Mouse (Mus musculus): Measurements from ENCODE around the gene Bad. TPM values are rescaled to one million over a fixed set of nuclear protein-coding genes. Genes with fewer than 3 reads are reported as not detected.

The Bad gene
- polyA plus RNA-seq, 1 experiment, result 72.8 TPM

- TF ChIP-seq POLR2A (IDR thresholded peaks at IDR 0.05; ENCODE audit: borderline replicate concordance, extremely low read depth, insufficient read depth, insufficient read length, poor library complexity, severe bottlenecking) (peak; percentile 23; the same call in 1 of the 2 replicates), CTCF (IDR thresholded peaks at IDR 0.05; ENCODE audit: borderline replicate concordance, extremely low read depth, insufficient read depth, insufficient read length) (no peak)
- DNase-seq (ENCODE audit: low read depth), result peak; percentile 99
Measured at GRCm38 (mm10) chr19:6992011-6992858, 50.6 kb downstream of the Bad start, which contains the start of gene Dnajc4. Gene Dnajc4, minus strand, starts transcription at chr19:6992572.

DNA sequence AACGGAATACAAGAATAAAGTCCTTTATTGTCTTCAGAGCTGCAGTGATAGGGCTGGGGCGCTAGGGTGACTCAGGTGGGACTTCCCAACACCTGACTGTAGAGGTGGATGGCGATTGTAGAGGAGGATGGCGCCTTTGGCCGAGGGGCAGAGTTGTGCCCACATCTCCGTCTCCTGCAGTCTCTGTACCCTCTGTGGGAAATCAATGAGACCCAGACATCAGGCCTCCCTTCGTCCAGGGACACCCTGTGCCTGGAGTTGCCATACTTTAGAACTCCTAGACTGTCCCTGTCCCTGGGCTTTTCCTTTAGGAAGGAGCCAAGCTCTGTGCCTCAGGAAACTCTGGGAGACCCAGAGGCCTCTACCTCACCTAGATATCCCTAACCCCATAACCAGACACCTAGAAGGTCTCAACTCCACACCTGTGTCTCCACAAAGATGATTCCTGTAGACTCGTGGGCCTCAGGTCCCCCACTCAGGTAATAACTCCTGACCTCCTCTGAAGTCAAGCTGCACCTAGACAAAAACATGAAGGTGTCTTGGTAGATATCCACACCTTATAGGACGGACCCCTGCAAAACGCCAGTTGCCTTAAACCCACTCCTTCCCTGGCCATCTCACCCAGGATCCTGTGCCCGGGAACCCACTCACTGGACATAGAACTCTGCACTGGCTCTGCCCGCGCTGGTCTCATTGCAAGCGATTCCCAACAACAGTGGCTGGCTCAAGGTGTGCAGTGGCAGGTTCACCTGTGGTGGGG lies 51.5 kb downstream of the Bad start:
- DNase-seq (ENCODE audit: low read depth), result no peak
- TF ChIP-seq CTCF (IDR thresholded peaks at IDR 0.05; ENCODE audit: borderline replicate concordance, extremely low read depth, insufficient read depth, insufficient read length) (no peak), POLR2A (IDR thresholded peaks at IDR 0.05; ENCODE audit: borderline replicate concordance, extremely low read depth, insufficient read depth, insufficient read length, poor library complexity, severe bottlenecking) (no peak)

DNA sequence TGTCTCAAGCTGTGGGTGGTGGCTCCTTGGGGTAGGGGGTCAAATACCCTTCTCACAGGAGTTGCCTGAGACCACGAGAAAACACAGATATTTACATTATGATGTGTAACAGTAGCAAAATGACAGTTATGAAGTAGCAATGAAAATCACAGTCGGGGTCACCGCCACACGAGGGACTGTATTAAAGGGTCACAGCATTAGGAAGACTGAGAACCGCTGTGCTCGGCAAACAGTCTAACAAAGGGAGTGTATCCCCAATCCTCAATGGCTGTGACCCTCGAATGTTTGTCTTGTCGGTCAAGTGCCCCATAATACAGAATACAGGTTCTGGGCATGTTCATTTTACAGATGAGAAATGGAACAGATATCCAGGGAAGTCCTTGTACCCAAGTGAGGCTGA lies 52.3 kb downstream of the Bad start:
- TF ChIP-seq CTCF (IDR thresholded peaks at IDR 0.05; ENCODE audit: borderline replicate concordance, extremely low read depth, insufficient read depth, insufficient read length), result no peak
- no peak for DNase-seq (ENCODE audit: low read depth)

DNA sequence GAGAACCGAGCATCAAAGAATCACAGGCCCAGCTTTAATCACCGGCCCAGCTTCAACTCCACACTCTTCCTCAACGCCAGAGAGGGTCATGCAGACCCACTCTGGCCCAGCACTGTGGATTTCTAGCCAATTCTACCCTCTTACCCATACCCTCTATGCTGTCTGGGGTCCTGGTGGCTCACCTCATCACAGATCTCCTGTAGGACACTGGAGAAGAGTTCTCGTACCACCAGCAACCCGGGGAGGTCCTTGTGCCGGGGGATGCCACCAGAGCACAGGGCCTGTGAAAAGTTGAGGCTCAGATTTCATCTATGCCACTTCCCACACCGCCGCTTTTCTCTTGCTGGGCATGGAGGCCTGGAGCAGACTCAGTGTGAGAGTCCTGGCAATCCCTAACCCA lies 52.8 kb downstream of the Bad start:
- no peak for DNase-seq (ENCODE audit: low read depth)
- TF ChIP-seq CTCF (IDR thresholded peaks at IDR 0.05; ENCODE audit: borderline replicate concordance, extremely low read depth, insufficient read depth, insufficient read length) (no peak), POLR2A (IDR thresholded peaks at IDR 0.05; ENCODE audit: borderline replicate concordance, extremely low read depth, insufficient read depth, insufficient read length, poor library complexity, severe bottlenecking) (no peak)

DNA sequence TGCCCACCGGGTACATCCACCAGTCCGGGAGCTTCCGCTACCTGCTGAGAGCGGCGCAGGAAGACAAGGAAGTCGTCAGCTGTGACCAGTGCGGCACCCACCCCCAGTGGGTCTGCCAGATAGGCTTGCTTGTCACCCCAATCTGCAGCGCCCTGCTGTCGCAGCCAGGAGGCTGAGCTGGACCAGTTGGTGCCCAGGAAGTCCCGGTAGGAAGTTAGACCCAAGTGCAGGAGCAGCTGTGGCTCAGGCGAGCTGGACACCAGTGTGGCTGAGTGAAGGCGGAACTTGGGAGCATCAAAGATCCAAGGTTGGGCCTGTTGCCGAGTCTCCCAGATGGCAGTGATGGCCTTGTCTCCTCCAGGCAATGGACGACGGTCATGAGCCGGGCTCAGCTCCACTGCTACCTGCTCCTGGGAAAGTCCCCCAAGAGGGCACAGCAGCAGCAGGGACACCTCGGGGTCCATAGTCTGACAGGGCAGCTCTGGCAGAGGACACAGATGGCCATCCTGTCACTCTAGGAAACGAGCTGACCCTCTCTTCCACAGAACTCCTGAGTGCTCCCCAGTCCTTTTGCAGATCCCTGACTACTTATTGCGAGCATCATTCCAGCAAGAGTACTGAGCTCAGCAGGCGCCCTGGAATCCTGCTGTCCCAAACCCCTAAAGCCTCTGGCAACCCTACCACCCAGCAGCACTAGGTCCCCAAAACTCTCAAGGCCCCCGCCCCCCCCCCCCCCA lies 53.8 kb downstream of the Bad start:
- no peak for TF ChIP-seq POLR2A (IDR thresholded peaks at IDR 0.05; ENCODE audit: borderline replicate concordance, extremely low read depth, insufficient read depth, insufficient read length, poor library complexity, severe bottlenecking)
- TF ChIP-seq CTCF (IDR thresholded peaks at IDR 0.05; ENCODE audit: borderline replicate concordance, extremely low read depth, insufficient read depth, insufficient read length), result no peak
- DNase-seq (ENCODE audit: low read depth), result no peak

- DNase-seq (ENCODE audit: low read depth), result peak; percentile 93
- peak; percentile 36; the same call in 1 of the 2 replicates for TF ChIP-seq POLR2A (IDR thresholded peaks at IDR 0.05; ENCODE audit: borderline replicate concordance, extremely low read depth, insufficient read depth, insufficient read length, poor library complexity, severe bottlenecking)
- no peak for TF ChIP-seq CTCF (IDR thresholded peaks at IDR 0.05; ENCODE audit: borderline replicate concordance, extremely low read depth, insufficient read depth, insufficient read length)
Measured at GRCm38 (mm10) chr19:6996006-6996405, 54.3 kb downstream of the Bad start, which contains the start of the genes Nudt22 and Trpt1. Gene Nudt22, minus strand, starts transcription at chr19:6996117. Gene Trpt1, plus strand, starts transcription at chr19:6996131.

GRCm38 (mm10) chr19:6997721-6998290 lies 56.1 kb downstream of the Bad start:
- DNase-seq (ENCODE audit: low read depth), result no peak
- TF ChIP-seq POLR2A (IDR thresholded peaks at IDR 0.05; ENCODE audit: borderline replicate concordance, extremely low read depth, insufficient read depth, insufficient read length, poor library complexity, severe bottlenecking), result no peak
- TF ChIP-seq CTCF (IDR thresholded peaks at IDR 0.05; ENCODE audit: borderline replicate concordance, extremely low read depth, insufficient read depth, insufficient read length), result no peak

DNA sequence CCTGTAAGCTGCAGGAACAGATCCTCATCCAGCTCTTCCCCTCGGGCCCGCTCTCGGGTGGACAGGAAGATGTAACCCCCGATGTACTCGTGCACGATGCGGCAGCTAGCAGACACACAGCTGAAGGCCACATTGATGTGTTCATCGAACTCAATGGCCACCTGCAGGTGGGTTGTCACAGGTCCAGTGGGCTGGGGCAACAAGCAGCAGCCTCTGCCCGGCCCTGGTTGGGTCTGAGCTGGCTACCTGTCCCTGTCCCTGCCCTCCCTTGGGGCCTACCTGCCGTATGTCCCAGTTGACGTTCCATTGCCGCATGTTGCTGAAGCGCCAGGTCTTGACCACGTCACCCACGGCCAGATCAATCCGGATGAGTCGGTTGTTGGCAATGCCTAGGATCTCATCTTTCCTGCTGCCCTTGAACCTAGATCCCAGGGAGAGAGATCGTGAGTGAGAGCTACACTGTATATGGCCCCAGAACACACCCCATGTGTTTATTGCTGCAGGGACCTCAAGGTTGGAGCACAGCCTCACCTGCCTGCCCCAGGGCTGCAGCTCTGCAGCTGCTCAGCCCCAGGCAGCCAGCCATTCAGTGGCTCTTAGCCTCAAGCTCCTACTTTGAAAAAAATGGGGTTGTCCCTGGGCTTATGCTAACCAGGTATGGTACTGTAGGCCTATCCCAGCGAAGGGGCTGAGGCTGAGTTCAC lies 57.9 kb downstream of the Bad start:
- TF ChIP-seq CTCF (IDR thresholded peaks at IDR 0.05; ENCODE audit: borderline replicate concordance, extremely low read depth, insufficient read depth, insufficient read length) (no peak), POLR2A (IDR thresholded peaks at IDR 0.05; ENCODE audit: borderline replicate concordance, extremely low read depth, insufficient read depth, insufficient read length, poor library complexity, severe bottlenecking) (no peak)
- no peak for DNase-seq (ENCODE audit: low read depth)

Other genes starting within 250 kb of the Bad start
- 6.0 and 7.3 TPM in 2 replicates for gene Rps6ka4, start 101.2 kb upstream of the Bad start, polyA plus RNA-seq (2012; rRNA removed)
- gene Ccdc88b, start 83.7 kb upstream of the Bad start, polyA plus RNA-seq (2012; rRNA removed), result 0.48 and 0.83 TPM in 2 replicates
- gene Trmt112, start 32.2 kb upstream of the Bad start, polyA plus RNA-seq (2012; rRNA removed), result 117 and 158 TPM in 2 replicates
- gene Prdx5, start 31.8 kb upstream of the Bad start, polyA plus RNA-seq (2012; rRNA removed), result 169 and 176 TPM in 2 replicates
- 35.5 and 41.3 TPM in 2 replicates for gene Esrra, start 20.0 kb upstream of the Bad start, polyA plus RNA-seq (2012; rRNA removed)
- 1.0 and 1.5 TPM in 2 replicates for gene Catsperz, start 16.5 kb upstream of the Bad start, polyA plus RNA-seq (2012; rRNA removed)
- 1.2 and 2.1 TPM in 2 replicates for gene Kcnk4, start 7.3 kb upstream of the Bad start, polyA plus RNA-seq (2012; rRNA removed)
- gene Gpr137, start 619 bp downstream of the Bad start, polyA plus RNA-seq (2012; rRNA removed), result 75.5 and 86.8 TPM in 2 replicates
- 359 and 550 TPM in 2 replicates for gene Ppp1r14b, start 33.1 kb downstream of the Bad start, polyA plus RNA-seq (2012; rRNA removed)
- 22.7 and 28.3 TPM in 2 replicates for gene Plcb3, start 34.6 kb downstream of the Bad start, polyA plus RNA-seq (2012; rRNA removed)
- 50.3 and 61.0 TPM in 2 replicates for gene Fkbp2, start 38.6 kb downstream of the Bad start, polyA plus RNA-seq (2012; rRNA removed)
- gene Vegfb, start 45.8 kb downstream of the Bad start, polyA plus RNA-seq (2012; rRNA removed), result 28.6 and 39.3 TPM in 2 replicates
- 25.7 and 31.3 TPM in 2 replicates for gene Dnajc4, start 50.7 kb downstream of the Bad start, polyA plus RNA-seq (2012; rRNA removed)
- gene Nudt22, start 54.3 kb downstream of the Bad start, polyA plus RNA-seq (2012; rRNA removed), result 15.4 and 21.5 TPM in 2 replicates
- 18.6 and 25.5 TPM in 2 replicates for gene Trpt1, start 54.3 kb downstream of the Bad start, polyA plus RNA-seq (2012; rRNA removed)
- gene Fermt3, start 77.6 kb downstream of the Bad start, polyA plus RNA-seq (2012; rRNA removed), result 4.8 and 5.3 TPM in 2 replicates
- 151 and 158 TPM in 2 replicates for gene Stip1, start 98.1 kb downstream of the Bad start, polyA plus RNA-seq (2012; rRNA removed)
- gene Macrod1, start 114.9 kb downstream of the Bad start, polyA plus RNA-seq (2012; rRNA removed), result 5.7 and 8.2 TPM in 2 replicates
- 2.5 and 4.3 TPM in 2 replicates for gene Flrt1, start 163.9 kb downstream of the Bad start, polyA plus RNA-seq (2012; rRNA removed)

Data from brain, embryonic 14.5 days (tissue).